Mouse (Mus musculus) limb, embryonic 14.5 days (tissue): Measurements from ENCODE around the gene Ash1l. TPM values are rescaled to one million over a fixed set of nuclear protein-coding genes. Genes with fewer than 3 reads are reported as not detected.
"Not testable (repeated sequence)": the region's sequence is repeated elsewhere in the genome, so short reads cannot be mapped to it uniquely, and the experiment has no call there.

Experiments
- ATAC-seq: fragments of 200-750 bp; cut with Nextera tagmentation; 2 replicates; pipeline ENCODE4 v1.8.0; 2017; ENCODE audit warnings: low read depth, moderate number of reproducible peaks, moderate TSS enrichment; ENCODE audit not compliant: low FRiP score
- DNase-seq: peaks from one replicate; pipeline ENCODE4 v3.0.0-alpha.2; 2015; ENCODE audit warnings: low spot score
- H3K27ac ChIP-seq: fragments of 300-500 bp; sonication (generic); replicated peaks from 2 replicates; pipeline ENCODE4 v1.5.1; 2014; ENCODE audit warnings: low read depth, mild to moderate bottlenecking, low read length, moderate library complexity, mixed read lengths
- H3K27me3 ChIP-seq: fragments of 300-500 bp; sonication (generic); 2 replicates; pipeline ENCODE4 v1.6.1; 2014; ENCODE audit warnings: low read length, mixed read lengths; ENCODE audit not compliant: control insufficient read depth, insufficient read depth
- H3K36me3 ChIP-seq: fragments of 300-500 bp; sonication (generic); 2 replicates; pipeline ENCODE4 v1.6.1; 2014; ENCODE audit warnings: mild to moderate bottlenecking, low read length, moderate library complexity, mixed read lengths; ENCODE audit not compliant: control insufficient read depth, insufficient read depth
- H3K4me1 ChIP-seq: fragments of 300-500 bp; sonication (generic); 2 replicates; pipeline ENCODE4 v1.6.1; 2014; ENCODE audit warnings: antibody characterized with exemption, low read length, mixed read lengths; ENCODE audit not compliant: control insufficient read depth, insufficient read depth
- H3K4me2 ChIP-seq: fragments of 300-500 bp; sonication (generic); replicated peaks from 2 replicates; pipeline ENCODE4 v1.6.1; 2014; ENCODE audit warnings: low read depth, mild to moderate bottlenecking, low read length, moderate library complexity; ENCODE audit not compliant: severe bottlenecking
- H3K4me3 ChIP-seq: fragments of 300-500 bp; sonication (generic); replicated peaks from 2 replicates; pipeline ENCODE4 v1.5.1; 2014; ENCODE audit warnings: low read length
- H3K9ac ChIP-seq: fragments of 300-500 bp; sonication (generic); 2 replicates; pipeline ENCODE4 v1.6.1; 2014; ENCODE audit warnings: mild to moderate bottlenecking, low read depth, low read length, moderate library complexity; ENCODE audit not compliant: severe bottlenecking
- H3K9me3 ChIP-seq: fragments of 300-500 bp; sonication (generic); 2 replicates; pipeline ENCODE4 v1.6.1; 2016; ENCODE audit warnings: low read length; ENCODE audit not compliant: control insufficient read depth
- POLR2A ChIP-seq: fragments of 200-500 bp; IDR thresholded peaks from 2 replicates; pipeline ENCODE4 v1.8.0; 2012; ENCODE audit warnings: inconsistent platforms, mild to moderate bottlenecking, moderate library complexity, borderline replicate concordance; ENCODE audit not compliant: insufficient read depth, insufficient read length; ENCODE audit errors: extremely low read depth
- WGBS: fragments of 180-500 bp; shearing (Covaris S2); extraction: QIAGEN DNeasy Blood & Tissue Kit; methylation state at CpG from one replicate; pipeline ENCODE4 v1.1.7; 2014; 5-methylcytosine and 5-hydroxymethylcytosine counted together
- polyA plus RNA-seq, 2 experiments: library from polyadenylated mRNA; depleted of rRNA in 1 of 2; stranded (reverse) in 1 of 2; unstranded in 1 of 2; fragments of >200 nt; fragmentation: Nextera tagmentation in 1 of 2; extraction: Ambion mirVana in 1 of 2; gene quantifications; 2 replicates each; pipeline versions ENCODE4 v1.2.1 to v1.2.3; 2012 to 2014

Ash1l gene
- polyA plus RNA-seq, 2 experiments = 21.1 to 21.5 TPM

GRCm38 (mm10) chr3:88953736-88954135 is 3.3 kb downstream of the Ash1l start:
- DNase-seq = no peak
- no peak overlapping the region for H3K27ac ChIP-seq
- H3K9ac ChIP-seq = no peak overlapping the region
- peaks cover 7% of the 10 kb centered on the region for H3K4me1 ChIP-seq
- no peak for ATAC-seq
- H3K4me3 ChIP-seq = no peak overlapping the region
- H3K27me3 ChIP-seq = no peaks in the 10 kb centered on the region
- no peaks in the 10 kb centered on the region for H3K9me3 ChIP-seq
- no peaks in the 10 kb centered on the region for H3K36me3 ChIP-seq
- no peak overlapping the region for H3K4me2 ChIP-seq
- no peak for TF ChIP-seq POLR2A

GRCm38 (mm10) chr3:88963211-88963610 is 12.8 kb downstream of the Ash1l start:
- not testable (repeated sequence) for H3K27me3 ChIP-seq

GRCm38 (mm10) chr3:88975012-88975411 is 24.6 kb downstream of the Ash1l start:
- Histone ChIP-seq H3K27ac (no peak overlapping the region), H3K36me3 (peaks cover 5% of the 10 kb centered on the region), H3K4me2 (no peak overlapping the region), H3K4me3 (no peak overlapping the region), H3K4me1 (no peaks in the 10 kb centered on the region), H3K9ac (no peak overlapping the region), H3K9me3 (no peaks in the 10 kb centered on the region), H3K27me3 (no peaks in the 10 kb centered on the region)
- no peak for TF ChIP-seq POLR2A
- ATAC-seq = no peak
- 95% methylated on average over 2 of the region's 2 CpGs for WGBS
- DNase-seq = no peak

More at GRCm38 (mm10) chr3:88963211-88963610, 12.8 kb downstream of the Ash1l start:
- not testable (repeated sequence) for H3K27ac ChIP-seq, H3K4me3 ChIP-seq, H3K4me2 ChIP-seq, ATAC-seq, H3K9ac ChIP-seq, H3K9me3 ChIP-seq, H3K4me1 ChIP-seq, DNase-seq
- H3K36me3 ChIP-seq = peaks cover 14% of the 10 kb centered on the region

GRCm38 (mm10) chr3:88981206-88982010 is 31.0 kb downstream of the Ash1l start:
- peaks cover 53% of the 10 kb centered on the region for H3K36me3 ChIP-seq

GRCm38 (mm10) chr3:88983921-88984381 is 33.5 kb downstream of the Ash1l start:
- Histone ChIP-seq H3K4me1 (no peaks in the 10 kb centered on the region), H3K9me3 (no peaks in the 10 kb centered on the region), H3K9ac (no peak overlapping the region), H3K27ac (no peak overlapping the region), H3K36me3 (peaks cover 53% of the 10 kb centered on the region), H3K4me2 (no peak overlapping the region), H3K4me3 (no peak overlapping the region), H3K27me3 (no peaks in the 10 kb centered on the region)
- 68% methylated on average over 4 of the region's 4 CpGs for WGBS
- TF ChIP-seq POLR2A = no peak
- no peak for DNase-seq
- ATAC-seq = no peak

More at GRCm38 (mm10) chr3:88981206-88982010, 31.0 kb downstream of the Ash1l start:
- Histone ChIP-seq H3K27ac (no peak overlapping the region), H3K27me3 (no peaks in the 10 kb centered on the region), H3K4me2 (no peak overlapping the region), H3K4me1 (no peaks in the 10 kb centered on the region), H3K9ac (no peak overlapping the region), H3K9me3 (no peaks in the 10 kb centered on the region), H3K4me3 (no peak overlapping the region)
- TF ChIP-seq POLR2A = no peak
- 94% methylated on average over 8 of the region's 8 CpGs for WGBS
- no peak for DNase-seq
- ATAC-seq = no peak
